Comparison of ENCODE assay signal across 13 mouse cellular contexts in genomic region chr16:77877006-77877405, GRCm38 (mm10).
"Had no signal": no experiment of that assay in that cellular context is flagged by ENCODE, and none has a peak within 500 bp of the region (broad histone marks: within the 10 kb centered on the region; RNA-seq: fewer than 3 reads in every experiment).

No protein-coding gene starts in this region.

- H3K4me2 ChIP-seq: liver, embryonic 11.5 days; liver, embryonic 15.5 days; lung, embryonic 14.5 days; midbrain, embryonic 13.5 days had no signal

- H3K9me3 ChIP-seq: limb, embryonic 10.5 days; liver, embryonic 15.5 days; midbrain, embryonic 13.5 days had no signal

- H3K4me1 ChIP-seq: limb, embryonic 10.5 days; liver, embryonic 15.5 days; midbrain, embryonic 13.5 days had no signal

- H3K27ac ChIP-seq: layer of hippocampus, adult 2 months; limb, embryonic 10.5 days; liver, embryonic 15.5 days; midbrain, embryonic 13.5 days; stomach, postnatal 0 days had no signal

- H3K4me3 ChIP-seq: layer of hippocampus, adult 2 months; limb, embryonic 10.5 days; liver, embryonic 15.5 days; midbrain, embryonic 13.5 days had no signal

- H3K36me3 ChIP-seq: limb, embryonic 10.5 days; liver, embryonic 15.5 days; midbrain, embryonic 13.5 days had no signal

- H3K9ac ChIP-seq: liver, embryonic 15.5 days; lung, embryonic 14.5 days; midbrain, embryonic 13.5 days had no signal

- H3K27me3 ChIP-seq: liver, embryonic 15.5 days; midbrain, embryonic 13.5 days had no signal

- ATAC-seq: midbrain, embryonic 13.5 days had no signal

- DNase-seq: kidney, postnatal 10 days; kidney, postnatal 4 days; lung, embryonic 14.5 days; lung, postnatal 14 days; right cerebral cortex, adult 18-20 months; right cerebral cortex, postnatal 25 days; thymus, postnatal 4 days had no signal
